Mouse (Mus musculus): ENCODE data around the gene Tbc1d4.
"Not testable (repeated sequence)": the region's sequence is repeated elsewhere in the genome, so short reads cannot be mapped to it uniquely, and the experiment has no call there.

Gene Tbc1d4

GRCm38 (mm10) chr14:101595301-101596080 lies 13.5 kb downstream of the Tbc1d4 start:
- no peak for DNase-seq

- no peak for DNase-seq
These were observed 15.0 kb downstream of the Tbc1d4 start for GRCm38 (mm10) chr14:101594001-101594400.

- no peak for DNase-seq
These were observed 15.7 kb downstream of the Tbc1d4 start for GRCm38 (mm10) chr14:101593340-101593739.

GRCm38 (mm10) chr14:101591101-101591500 lies 17.9 kb downstream of the Tbc1d4 start:
- peak; percentile 25 for DNase-seq

GRCm38 (mm10) chr14:101588209-101588991 lies 20.6 kb downstream of the Tbc1d4 start:
- not testable (repeated sequence) for DNase-seq

- DNase-seq: not testable (repeated sequence)
These were observed 21.5 kb downstream of the Tbc1d4 start for GRCm38 (mm10) chr14:101587366-101588040.

- DNase-seq: peak; percentile 18
These were observed 22.9 kb downstream of the Tbc1d4 start for GRCm38 (mm10) chr14:101586096-101586495.

GRCm38 (mm10) chr14:101575651-101576050 lies 33.3 kb downstream of the Tbc1d4 start:
- no peak for DNase-seq

- no peak for DNase-seq
These were observed 34.5 kb downstream of the Tbc1d4 start for GRCm38 (mm10) chr14:101574536-101574935.

- DNase-seq: no peak
These were observed 35.8 kb downstream of the Tbc1d4 start for GRCm38 (mm10) chr14:101573107-101573614.

GRCm38 (mm10) chr14:101568828-101569227 lies 40.2 kb downstream of the Tbc1d4 start:
- peak; percentile 18 for DNase-seq

GRCm38 (mm10) chr14:101566717-101567116 lies 42.3 kb downstream of the Tbc1d4 start:
- no peak for DNase-seq

GRCm38 (mm10) chr14:101565661-101566060 lies 43.3 kb downstream of the Tbc1d4 start:
- DNase-seq: no peak

GRCm38 (mm10) chr14:101561251-101561701 lies 47.7 kb downstream of the Tbc1d4 start:
- peak; percentile 53 for DNase-seq

- no peak for DNase-seq
These were observed 49.5 kb downstream of the Tbc1d4 start for GRCm38 (mm10) chr14:101559446-101559845.

- no peak for DNase-seq
These were observed 60.0 kb downstream of the Tbc1d4 start for GRCm38 (mm10) chr14:101548885-101549573.

GRCm38 (mm10) chr14:101541863-101542262 lies 67.1 kb downstream of the Tbc1d4 start:
- no peak for DNase-seq

- no peak for DNase-seq
These were observed 67.8 kb downstream of the Tbc1d4 start for GRCm38 (mm10) chr14:101541141-101541540.

GRCm38 (mm10) chr14:101540466-101540865 lies 68.5 kb downstream of the Tbc1d4 start:
- no peak for DNase-seq

GRCm38 (mm10) chr14:101537906-101538305 lies 71.1 kb downstream of the Tbc1d4 start:
- peak; percentile 15 for DNase-seq

- DNase-seq: no peak
These were observed 71.6 kb downstream of the Tbc1d4 start for GRCm38 (mm10) chr14:101537413-101537812.

- DNase-seq: no peak
These were observed 76.8 kb downstream of the Tbc1d4 start for GRCm38 (mm10) chr14:101532090-101532695.

Data from cerebellum, adult 11 months (tissue).